Mouse (Mus musculus) frontal cortex, postnatal 14 days (tissue): Measurements from ENCODE around the gene Slc25a34.

Source experiments
- DNase-seq, 2 experiments: peaks; one replicate each; pipeline ENCODE4 v3.0.0; 2022; ENCODE audit warnings: low spot score in 2 of 2

Gene Slc25a34

DNA sequence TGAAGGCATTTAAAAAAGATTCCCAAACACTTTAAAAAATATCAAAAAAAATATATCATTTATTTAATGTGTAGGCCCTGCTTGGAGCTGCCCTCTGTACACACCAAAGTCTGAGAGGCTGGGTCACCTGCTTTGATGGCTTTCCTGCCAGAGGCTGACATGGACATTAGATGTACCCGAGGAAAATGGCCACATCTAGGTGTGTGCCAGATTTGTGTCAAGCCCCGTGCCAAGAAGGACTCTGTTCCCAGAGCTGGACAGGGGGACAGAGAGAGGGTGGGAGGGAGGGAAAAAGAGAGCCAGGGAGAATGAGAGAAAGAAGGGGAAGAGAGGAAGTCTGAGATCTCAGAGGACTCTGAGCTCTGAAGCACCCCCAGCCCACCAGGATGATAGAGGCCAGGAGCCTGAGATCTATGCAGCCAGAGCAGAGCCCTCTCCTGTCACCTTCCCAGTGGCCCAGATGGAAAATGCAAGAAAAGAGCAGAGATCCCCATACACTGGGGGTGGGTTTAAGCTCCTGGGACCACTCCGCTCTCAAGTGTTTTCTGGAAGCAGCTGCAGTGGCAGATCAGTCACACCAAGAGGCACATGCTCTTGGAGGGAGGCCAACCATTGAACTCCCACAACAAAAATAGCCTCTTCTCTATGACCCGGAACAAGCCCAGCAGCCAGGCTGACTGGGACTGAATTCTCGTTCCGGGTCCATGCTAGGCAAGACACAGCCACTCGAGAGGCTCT lies 19.7 kb upstream of the Slc25a34 start:
- DNase-seq: peak in 1 of 2 experiments; percentile 46

DNA sequence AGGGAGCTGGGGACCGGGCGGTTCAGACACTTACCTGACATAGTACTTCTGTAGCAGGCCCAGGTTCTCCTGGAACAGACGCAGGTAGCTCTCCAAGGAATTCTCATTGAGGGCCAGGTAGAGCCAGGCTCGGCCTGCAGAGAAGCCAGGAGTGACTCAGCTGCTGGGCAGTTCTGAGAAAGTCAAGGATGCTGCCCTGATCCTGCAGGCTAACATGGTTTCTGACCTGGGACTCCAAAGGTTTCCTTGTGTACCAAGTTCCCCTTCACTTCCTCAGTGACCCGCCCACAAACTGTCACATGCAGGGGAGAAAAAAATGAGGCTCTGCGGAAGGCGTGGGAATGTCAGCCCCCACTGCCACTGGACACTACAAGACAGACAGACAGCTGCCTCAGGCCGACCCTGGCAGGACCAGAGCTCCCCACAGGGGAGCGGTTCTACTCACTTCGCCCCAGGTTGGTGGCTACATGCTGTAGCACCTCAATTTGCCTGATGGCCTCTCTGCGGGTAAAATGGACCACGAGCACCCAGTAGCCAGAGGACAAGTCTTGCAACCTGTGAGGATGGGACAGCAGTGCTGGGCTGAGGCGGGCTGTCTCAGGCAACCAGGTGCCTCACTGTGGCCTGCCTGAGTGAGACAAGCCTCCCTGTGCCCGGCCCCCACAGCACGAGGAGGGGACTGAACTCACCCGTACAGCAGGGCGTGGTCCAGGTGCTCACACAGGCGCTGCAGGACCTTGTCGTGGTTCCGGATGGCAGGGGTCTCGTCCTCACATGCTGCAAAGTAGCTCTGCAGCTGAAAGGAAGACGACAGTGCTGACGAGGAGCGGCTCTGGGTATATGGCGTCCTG lies 18.6 kb upstream of the Slc25a34 start:
- DNase-seq: no peak

DNA sequence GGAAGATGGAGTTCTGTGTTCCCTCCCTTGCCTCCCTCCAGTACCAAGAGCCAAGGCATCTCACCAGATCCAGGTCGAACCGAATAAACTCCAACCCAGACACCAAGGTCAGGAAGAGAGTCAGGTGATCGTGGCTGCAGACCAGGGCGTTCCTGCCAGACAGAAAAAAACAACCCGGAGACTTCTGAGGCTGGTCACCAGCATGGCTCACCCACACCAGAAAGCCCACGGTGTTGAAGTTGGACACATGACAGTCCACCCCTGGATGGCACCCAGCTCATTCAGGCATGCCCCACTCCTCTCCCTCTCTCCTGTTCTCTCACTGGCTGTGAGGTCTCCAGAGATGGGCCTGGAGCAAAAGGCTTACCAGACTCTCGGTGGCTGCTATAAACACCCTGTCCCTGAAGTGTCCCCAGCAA lies 17.7 kb upstream of the Slc25a34 start:
- no peak for DNase-seq

GRCm38 (mm10) chr4:141639474-141639873 lies 15.9 kb upstream of the Slc25a34 start:
- no peak for DNase-seq

DNA sequence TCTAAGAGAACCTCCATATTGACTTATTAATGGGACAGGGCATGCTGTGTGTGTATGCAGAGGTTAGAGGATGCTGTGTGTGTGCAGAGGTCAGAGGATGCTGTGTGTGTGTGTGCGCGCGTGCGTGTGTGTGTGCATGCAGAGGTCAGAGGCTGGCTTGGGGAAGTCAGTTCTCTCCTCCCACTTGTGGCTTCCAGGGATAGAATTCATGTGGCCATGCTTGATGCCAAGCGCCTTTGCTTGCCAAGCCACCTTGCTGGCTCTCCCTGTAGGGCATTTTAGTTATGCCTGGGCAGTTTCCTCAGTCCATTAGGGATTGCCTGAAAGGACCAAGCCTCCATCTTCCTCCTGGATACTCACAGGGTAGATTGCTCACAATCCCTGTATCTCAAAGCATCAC lies 13.1 kb upstream of the Slc25a34 start:
- no peak for DNase-seq

- no peak for DNase-seq
Measured at GRCm38 (mm10) chr4:141635991-141636390, 12.4 kb upstream of the Slc25a34 start.

GRCm38 (mm10) chr4:141632111-141632873 lies 8.7 kb upstream of the Slc25a34 start:
- DNase-seq: no peak

- no peak for DNase-seq
Measured at GRCm38 (mm10) chr4:141631250-141631649, 7.6 kb upstream of the Slc25a34 start.

DNA sequence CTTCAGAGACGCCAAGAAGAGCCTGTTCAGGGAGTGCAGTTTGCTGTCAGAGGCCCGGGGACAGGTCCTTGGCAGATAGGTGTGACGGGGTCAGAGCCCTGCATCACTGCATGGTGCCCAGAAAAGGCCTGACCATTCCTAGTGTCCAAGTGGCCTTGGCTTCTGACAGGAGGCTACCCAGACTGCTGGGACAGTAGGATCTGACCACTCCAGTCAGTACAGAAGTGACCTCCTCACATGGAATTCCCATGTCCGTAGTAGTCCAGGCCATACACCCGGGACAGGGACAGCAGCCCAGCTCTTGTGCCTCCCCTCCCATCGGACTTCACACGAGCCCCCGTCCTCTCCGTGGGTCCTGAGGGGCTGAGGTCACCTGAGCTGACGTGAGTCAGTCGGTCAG lies 6.4 kb upstream of the Slc25a34 start:
- no peak for DNase-seq

GRCm38 (mm10) chr4:141628661-141629060 lies 5.0 kb upstream of the Slc25a34 start:
- DNase-seq: no peak

GRCm38 (mm10) chr4:141627502-141627901 lies 3.9 kb upstream of the Slc25a34 start:
- DNase-seq: no peak

GRCm38 (mm10) chr4:141625774-141626550 lies 2.3 kb upstream of the Slc25a34 start:
- DNase-seq: no peak

DNA sequence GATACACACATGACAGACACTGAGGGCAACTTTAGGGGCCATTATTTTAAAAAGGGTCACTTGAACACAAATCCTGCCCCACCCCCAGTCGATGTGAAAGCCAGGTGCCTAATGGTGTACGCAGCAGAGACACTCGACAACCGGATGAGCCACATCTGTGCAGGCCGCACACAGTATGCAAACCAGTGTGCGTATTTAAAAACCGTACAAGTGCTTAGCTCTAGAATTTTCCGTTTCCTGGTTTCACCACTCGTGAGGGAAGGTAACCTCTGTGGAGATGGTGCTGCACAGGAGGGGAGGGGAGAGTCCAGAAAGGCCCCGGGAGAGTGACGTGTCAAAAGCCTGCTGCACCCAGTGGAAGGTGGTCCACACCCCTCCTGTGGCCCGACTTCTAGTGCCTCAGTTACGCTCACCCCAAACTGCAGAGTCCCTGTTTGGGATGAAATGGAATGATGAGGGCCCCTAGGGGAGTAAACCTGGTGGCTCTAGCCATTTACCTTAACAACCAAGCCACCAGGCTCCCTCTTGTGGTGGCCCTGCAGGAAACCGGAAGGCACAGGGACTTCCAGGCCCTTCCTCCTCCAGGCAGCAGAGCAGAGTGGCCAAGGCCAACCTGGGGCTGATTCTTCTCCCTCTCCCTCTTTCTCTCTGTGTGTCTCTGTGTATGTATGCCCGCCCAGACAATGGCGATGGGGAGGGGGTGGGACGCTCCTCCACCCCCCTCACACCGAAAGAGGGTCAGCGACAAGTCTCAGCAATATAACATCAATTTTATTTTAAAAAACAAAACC lies 1.6 kb upstream of the Slc25a34 start:
- no peak for DNase-seq

- DNase-seq: no peak
Measured at GRCm38 (mm10) chr4:141624134-141624533, 513 bp upstream of the Slc25a34 start.

GRCm38 (mm10) chr4:141623037-141623436 lies 584 bp downstream of the Slc25a34 start:
- no peak for DNase-seq

DNA sequence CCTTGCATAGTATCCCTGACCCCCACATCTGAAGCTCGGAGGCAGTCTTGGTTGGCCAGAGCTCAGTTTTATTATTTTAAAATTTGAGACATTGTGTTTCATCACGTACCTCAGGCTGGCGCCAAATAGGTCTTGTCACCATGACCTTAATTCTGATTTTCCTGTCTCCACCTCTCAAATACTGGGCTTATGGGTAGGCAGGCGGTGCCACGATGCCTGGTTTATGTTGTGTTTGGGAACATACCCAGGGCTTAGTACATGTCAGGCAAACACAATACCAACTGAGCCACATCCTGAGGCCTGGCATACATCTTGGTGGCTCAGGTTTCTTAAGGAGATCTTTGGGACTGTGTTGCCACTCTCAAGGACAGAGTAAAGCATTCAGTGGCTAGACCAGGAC lies 1.0 kb downstream of the Slc25a34 start:
- no peak for DNase-seq

- DNase-seq: no peak
Measured at GRCm38 (mm10) chr4:141622091-141622490, 1.5 kb downstream of the Slc25a34 start.

GRCm38 (mm10) chr4:141621297-141621696 lies 2.3 kb downstream of the Slc25a34 start:
- no peak for DNase-seq

DNA sequence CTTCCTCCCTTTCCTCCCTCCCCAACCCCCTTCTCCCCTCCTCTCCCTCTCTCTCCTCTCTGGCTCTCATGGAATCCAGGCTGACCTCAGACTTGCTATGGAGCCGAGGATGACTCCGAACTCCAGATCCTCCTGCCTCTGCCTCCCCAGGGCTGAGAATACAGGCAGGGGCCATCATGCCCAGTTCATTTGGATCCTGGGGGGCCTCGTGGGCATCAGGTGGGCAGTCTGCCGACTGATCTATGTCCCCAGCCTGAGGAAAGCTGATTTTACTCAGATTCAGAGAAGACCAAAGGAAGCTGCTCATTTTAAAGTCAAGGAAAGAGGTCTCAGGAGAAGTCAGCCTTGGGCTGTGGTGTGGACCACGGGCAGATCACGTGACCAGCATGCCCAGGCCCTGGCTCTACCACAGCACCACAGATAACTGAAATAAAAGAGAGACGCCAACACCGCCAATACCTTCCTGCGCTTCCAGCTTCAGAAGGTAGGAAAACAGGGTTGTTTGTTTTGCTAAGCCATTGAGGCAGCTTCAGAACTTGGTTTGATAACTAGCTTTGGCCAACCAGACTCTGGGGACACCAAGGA lies 4.2 kb downstream of the Slc25a34 start:
- no peak for DNase-seq

DNA sequence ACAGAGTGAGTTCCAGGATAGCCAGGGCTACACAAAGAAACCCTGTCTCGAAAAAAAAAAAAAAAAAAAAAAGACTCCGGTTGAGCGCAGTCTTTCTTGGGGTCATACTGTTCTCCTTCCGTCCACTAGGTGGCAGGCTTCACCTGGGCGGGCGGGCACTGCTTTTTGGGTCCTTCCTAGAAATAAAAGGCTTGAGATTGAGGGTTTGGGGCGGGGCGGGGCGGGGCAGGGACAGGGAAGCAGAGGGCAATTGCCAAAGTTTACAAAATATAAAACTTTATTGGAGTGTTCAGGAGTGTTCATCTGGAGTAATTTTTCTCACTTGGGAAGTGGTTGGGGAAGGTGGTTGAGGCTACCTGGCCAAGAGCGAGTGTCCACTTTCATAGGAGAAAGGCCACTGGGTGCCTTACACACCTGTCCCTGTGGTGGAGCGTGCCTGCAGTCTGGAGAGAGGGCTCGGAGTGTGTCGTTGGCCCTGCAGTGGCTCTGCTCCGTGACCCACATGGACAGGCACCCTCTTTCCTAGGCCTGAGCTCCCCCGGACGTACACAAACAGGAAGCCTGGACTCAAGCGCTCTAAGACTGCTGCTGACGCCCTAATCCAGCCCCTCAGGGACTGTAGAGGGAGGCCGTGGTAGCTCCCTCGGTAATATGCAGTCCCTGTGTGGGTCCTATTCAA lies 4.9 kb downstream of the Slc25a34 start, which contains the start of gene Tmem82:
Gene Tmem82 (minus strand): TSS at position 69 of the 679 bp plus-strand sequence.
- no peak for DNase-seq
